Mouse (Mus musculus): ENCODE data around the gene Inafm1.

- TF ChIP-seq POLR2A (IDR thresholded peaks at IDR 0.05; ENCODE audit: control insufficient read depth, extremely low read depth, insufficient read depth, low read length, poor library complexity) (no peak), CTCF (IDR thresholded peaks at IDR 0.05; ENCODE audit: borderline replicate concordance, control insufficient read depth, extremely low read depth, insufficient read depth, low read length, poor library complexity) (no peak)
Measured at GRCm38 (mm10) chr7:16296146-16296545, 22.7 kb upstream of the Inafm1 start.

Measured in thymus, adult 2 months (tissue).